Mouse (Mus musculus): ENCODE results near the gene Acvrl1. TPM values are rescaled to one million over a fixed set of nuclear protein-coding genes. Genes with fewer than 3 reads are reported as not detected.

The Acvrl1 gene
- polyA plus RNA-seq, 1 experiment = 4.8 TPM

- H3K27ac ChIP-seq (ENCODE audit: control insufficient read depth, insufficient read depth, low read depth, low read length) = no peak overlapping the region
- no peaks in the 10 kb centered on the region for H3K36me3 ChIP-seq (ENCODE audit: control insufficient read depth, insufficient read depth, low read length)
- no peaks in the 10 kb centered on the region for H3K27me3 ChIP-seq (ENCODE audit: control insufficient read depth, insufficient read depth, low read length)
- no peak overlapping the region for H3K4me3 ChIP-seq (ENCODE audit: control insufficient read depth, low read depth, low read length)
- no peak for TF ChIP-seq POLR2A (IDR thresholded peaks at IDR 0.05; ENCODE audit: control insufficient read depth, low read depth, low read length)
- no peaks in the 10 kb centered on the region for H3K4me1 ChIP-seq (ENCODE audit: control insufficient read depth, insufficient read depth, low read length)
These were observed 41.4 kb upstream of the Acvrl1 start for GRCm38 (mm10) chr15:101086956-101087355.

GRCm38 (mm10) chr15:101088291-101088690 lies 40.0 kb upstream of the Acvrl1 start:
- TF ChIP-seq POLR2A (IDR thresholded peaks at IDR 0.05; ENCODE audit: control insufficient read depth, low read depth, low read length) = no peak
- TF ChIP-seq CTCF (IDR thresholded peaks at IDR 0.05; ENCODE audit: control insufficient read depth, insufficient read depth, insufficient replicate concordance, low read depth, low read length) = no peak
- H3K27me3 ChIP-seq (ENCODE audit: control insufficient read depth, insufficient read depth, low read length) = no peaks in the 10 kb centered on the region
- H3K27ac ChIP-seq (ENCODE audit: control insufficient read depth, insufficient read depth, low read depth, low read length) = no peak overlapping the region
- no peaks in the 10 kb centered on the region for H3K36me3 ChIP-seq (ENCODE audit: control insufficient read depth, insufficient read depth, low read length)
- peaks cover 10% of the 10 kb centered on the region for H3K4me1 ChIP-seq (ENCODE audit: control insufficient read depth, insufficient read depth, low read length)
- no peak overlapping the region for H3K4me3 ChIP-seq (ENCODE audit: control insufficient read depth, low read depth, low read length)

GRCm38 (mm10) chr15:101091551-101091950 lies 36.8 kb upstream of the Acvrl1 start:
- Histone ChIP-seq H3K27ac (ENCODE audit: control insufficient read depth, insufficient read depth, low read depth, low read length) (no peak overlapping the region), H3K36me3 (ENCODE audit: control insufficient read depth, insufficient read depth, low read length) (no peaks in the 10 kb centered on the region), H3K27me3 (ENCODE audit: control insufficient read depth, insufficient read depth, low read length) (no peaks in the 10 kb centered on the region), H3K4me3 (ENCODE audit: control insufficient read depth, low read depth, low read length) (no peak overlapping the region), H3K4me1 (ENCODE audit: control insufficient read depth, insufficient read depth, low read length) (peaks cover 13% of the 10 kb centered on the region)
- TF ChIP-seq POLR2A (IDR thresholded peaks at IDR 0.05; ENCODE audit: control insufficient read depth, low read depth, low read length) (no peak), CTCF (IDR thresholded peaks at IDR 0.05; ENCODE audit: control insufficient read depth, insufficient read depth, insufficient replicate concordance, low read depth, low read length) (no peak)

GRCm38 (mm10) chr15:101092121-101092828 lies 36.0 kb upstream of the Acvrl1 start:
- TF ChIP-seq POLR2A (IDR thresholded peaks at IDR 0.05; ENCODE audit: control insufficient read depth, low read depth, low read length) = no peak
- no peak for TF ChIP-seq CTCF (IDR thresholded peaks at IDR 0.05; ENCODE audit: control insufficient read depth, insufficient read depth, insufficient replicate concordance, low read depth, low read length)
- H3K27me3 ChIP-seq (ENCODE audit: control insufficient read depth, insufficient read depth, low read length) = no peaks in the 10 kb centered on the region
- H3K4me1 ChIP-seq (ENCODE audit: control insufficient read depth, insufficient read depth, low read length) = peaks cover 15% of the 10 kb centered on the region
- H3K27ac ChIP-seq (ENCODE audit: control insufficient read depth, insufficient read depth, low read depth, low read length) = no peak overlapping the region
- no peaks in the 10 kb centered on the region for H3K36me3 ChIP-seq (ENCODE audit: control insufficient read depth, insufficient read depth, low read length)
- H3K4me3 ChIP-seq (ENCODE audit: control insufficient read depth, low read depth, low read length) = no peak overlapping the region

- Histone ChIP-seq H3K27me3 (ENCODE audit: control insufficient read depth, insufficient read depth, low read length) (no peaks in the 10 kb centered on the region), H3K36me3 (ENCODE audit: control insufficient read depth, insufficient read depth, low read length) (no peaks in the 10 kb centered on the region), H3K4me1 (ENCODE audit: control insufficient read depth, insufficient read depth, low read length) (peaks cover 21% of the 10 kb centered on the region), H3K4me3 (ENCODE audit: control insufficient read depth, low read depth, low read length) (no peak overlapping the region; the same call in 1 of the 2 replicates), H3K27ac (ENCODE audit: control insufficient read depth, insufficient read depth, low read depth, low read length) (no peak overlapping the region)
- TF ChIP-seq POLR2A (IDR thresholded peaks at IDR 0.05; ENCODE audit: control insufficient read depth, low read depth, low read length) = no peak
- no peak for TF ChIP-seq CTCF (IDR thresholded peaks at IDR 0.05; ENCODE audit: control insufficient read depth, insufficient read depth, insufficient replicate concordance, low read depth, low read length)
These were observed 35.3 kb upstream of the Acvrl1 start for GRCm38 (mm10) chr15:101092829-101093648.

GRCm38 (mm10) chr15:101093988-101094387 lies 34.3 kb upstream of the Acvrl1 start:
- H3K27ac ChIP-seq (ENCODE audit: control insufficient read depth, insufficient read depth, low read depth, low read length) = no peak overlapping the region
- no peaks in the 10 kb centered on the region for H3K36me3 ChIP-seq (ENCODE audit: control insufficient read depth, insufficient read depth, low read length)
- no peaks in the 10 kb centered on the region for H3K27me3 ChIP-seq (ENCODE audit: control insufficient read depth, insufficient read depth, low read length)
- no peak overlapping the region for H3K4me3 ChIP-seq (ENCODE audit: control insufficient read depth, low read depth, low read length)
- TF ChIP-seq CTCF (IDR thresholded peaks at IDR 0.05; ENCODE audit: control insufficient read depth, insufficient read depth, insufficient replicate concordance, low read depth, low read length) = no peak
- no peak for TF ChIP-seq POLR2A (IDR thresholded peaks at IDR 0.05; ENCODE audit: control insufficient read depth, low read depth, low read length)
- peaks cover 26% of the 10 kb centered on the region for H3K4me1 ChIP-seq (ENCODE audit: control insufficient read depth, insufficient read depth, low read length)

GRCm38 (mm10) chr15:101094979-101095378 lies 33.3 kb upstream of the Acvrl1 start:
- TF ChIP-seq POLR2A (IDR thresholded peaks at IDR 0.05; ENCODE audit: control insufficient read depth, low read depth, low read length) (no peak), CTCF (IDR thresholded peaks at IDR 0.05; ENCODE audit: control insufficient read depth, insufficient read depth, insufficient replicate concordance, low read depth, low read length) (no peak)
- H3K4me3 ChIP-seq (ENCODE audit: control insufficient read depth, low read depth, low read length) = no peak overlapping the region
- no peaks in the 10 kb centered on the region for H3K36me3 ChIP-seq (ENCODE audit: control insufficient read depth, insufficient read depth, low read length)
- no peaks in the 10 kb centered on the region for H3K27me3 ChIP-seq (ENCODE audit: control insufficient read depth, insufficient read depth, low read length)
- H3K4me1 ChIP-seq (ENCODE audit: control insufficient read depth, insufficient read depth, low read length) = peaks cover 26% of the 10 kb centered on the region
- no peak overlapping the region for H3K27ac ChIP-seq (ENCODE audit: control insufficient read depth, insufficient read depth, low read depth, low read length)

Data from testis, adult 2 months (tissue).